Mouse (Mus musculus): ENCODE results near the gene Lrrc7. TPM values are rescaled to one million over a fixed set of nuclear protein-coding genes. Genes with fewer than 3 reads are reported as not detected.

The Lrrc7 gene
- total and polyA plus RNA-seq, 3 experiments, result 0.11 TPM; not detected in 2

GRCm38 (mm10) chr3:158210026-158210425 is 352.0 kb downstream of the Lrrc7 start:
- no peak overlapping the region for H3K4me3 ChIP-seq (ENCODE audit: low read depth, low read length)
- ATAC-seq (ENCODE audit: extremely low read depth, insufficient number of reproducible peaks, low FRiP score, poor library complexity, severe bottlenecking) (peak; percentile 45; the same call in 1 of the 2 replicates), DNase-seq (ENCODE audit: low spot score) (no peak)
- peak; percentile 25; the same call in 1 of the 2 replicates for TF ChIP-seq CTCF (IDR thresholded peaks at IDR 0.05; ENCODE audit: low read depth, low read length)
- no peak for TF ChIP-seq POLR2AphosphoS5 (IDR thresholded peaks at IDR 0.05; ENCODE audit: insufficient replicate concordance, low read depth, low read length)
- no peak for TF ChIP-seq GATA1 (IDR thresholded peaks at IDR 0.05; ENCODE audit: borderline replicate concordance, low read length)
- no peak for TF ChIP-seq GATA2 (IDR thresholded peaks at IDR 0.05; ENCODE audit: borderline replicate concordance, low read depth, low read length)
- H3K9me3 ChIP-seq (replicated peaks), result no peaks in the 10 kb centered on the region
- H3K4me1 ChIP-seq (ENCODE audit: insufficient read depth, low read depth, low read length), result no peaks in the 10 kb centered on the region
- H3K27me3 ChIP-seq (ENCODE audit: insufficient read depth, low read length), result no peaks in the 10 kb centered on the region
- H3K36me3 ChIP-seq (replicated peaks), result no peaks in the 10 kb centered on the region

DNA sequence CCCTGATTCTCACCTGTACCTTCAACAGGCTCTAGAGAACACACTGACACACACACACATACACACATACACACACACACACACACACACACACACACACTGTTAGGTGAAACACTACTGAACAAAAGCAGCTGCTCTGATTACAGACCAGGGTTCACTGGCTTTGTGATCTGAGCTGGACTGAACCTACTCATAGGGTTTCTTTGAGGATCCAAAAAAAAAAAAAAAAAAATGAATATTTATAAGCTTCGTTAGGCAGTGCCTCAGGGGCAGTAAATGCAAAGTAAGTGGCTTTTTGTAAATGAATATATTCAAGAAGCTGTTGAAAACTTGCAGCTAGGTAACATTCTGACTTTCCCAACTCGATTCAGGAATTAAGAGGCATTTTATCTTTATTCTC is 354.2 kb downstream of the Lrrc7 start:
- H3K27me3 ChIP-seq (ENCODE audit: insufficient read depth, low read length), result no peaks in the 10 kb centered on the region
- no peaks in the 10 kb centered on the region for H3K36me3 ChIP-seq (replicated peaks)
- no peak for DNase-seq (ENCODE audit: low spot score)
- TF ChIP-seq GATA1 (IDR thresholded peaks at IDR 0.05; ENCODE audit: borderline replicate concordance, low read length) (no peak), POLR2AphosphoS5 (IDR thresholded peaks at IDR 0.05; ENCODE audit: insufficient replicate concordance, low read depth, low read length) (no peak), GATA2 (IDR thresholded peaks at IDR 0.05; ENCODE audit: borderline replicate concordance, low read depth, low read length) (no peak), TAL1 (conservative IDR thresholded peaks at IDR 0.05; ENCODE audit: low read depth, low read length) (no peak), CTCF (IDR thresholded peaks at IDR 0.05; ENCODE audit: low read depth, low read length) (no peak)
- H3K9me3 ChIP-seq (replicated peaks), result no peaks in the 10 kb centered on the region
- no peak for ATAC-seq (ENCODE audit: extremely low read depth, insufficient number of reproducible peaks, low FRiP score, poor library complexity, severe bottlenecking)
- no peaks in the 10 kb centered on the region for H3K4me1 ChIP-seq (ENCODE audit: insufficient read depth, low read depth, low read length)
- H3K4me3 ChIP-seq (ENCODE audit: low read depth, low read length), result no peak overlapping the region

DNA sequence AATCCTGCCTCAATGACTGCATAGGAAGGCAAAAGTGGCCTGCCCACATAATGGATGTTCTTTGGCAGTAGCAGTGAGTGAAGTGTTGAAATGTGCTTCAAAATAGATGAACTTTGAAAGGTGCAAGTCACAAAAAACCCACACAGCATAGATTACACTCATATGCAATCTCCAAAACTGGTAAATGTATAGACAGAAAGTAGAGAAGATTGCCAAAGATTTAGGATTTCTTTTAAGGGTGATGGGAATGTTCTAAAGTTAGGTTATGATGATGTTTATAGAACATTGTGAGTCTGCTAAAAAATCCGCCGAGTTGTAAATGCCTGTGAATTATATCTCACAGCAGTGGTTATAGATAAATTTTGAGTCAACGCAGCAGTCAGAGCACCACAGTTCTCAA is 359.2 kb downstream of the Lrrc7 start:
- ATAC-seq (ENCODE audit: extremely low read depth, insufficient number of reproducible peaks, low FRiP score, poor library complexity, severe bottlenecking), result no peak
- no peaks in the 10 kb centered on the region for H3K9me3 ChIP-seq (replicated peaks)

GRCm38 (mm10) chr3:158195426-158195825 is 366.6 kb downstream of the Lrrc7 start:
- Histone ChIP-seq H3K4me3 (ENCODE audit: low read depth, low read length) (no peak overlapping the region), H3K27me3 (ENCODE audit: insufficient read depth, low read length) (no peaks in the 10 kb centered on the region), H3K36me3 (replicated peaks) (no peaks in the 10 kb centered on the region), H3K4me1 (ENCODE audit: insufficient read depth, low read depth, low read length) (no peaks in the 10 kb centered on the region), H3K9me3 (replicated peaks) (no peaks in the 10 kb centered on the region)
- no peak for TF ChIP-seq GATA1 (IDR thresholded peaks at IDR 0.05; ENCODE audit: borderline replicate concordance, low read length)
- no peak for TF ChIP-seq CTCF (IDR thresholded peaks at IDR 0.05; ENCODE audit: low read depth, low read length)
- TF ChIP-seq GATA2 (IDR thresholded peaks at IDR 0.05; ENCODE audit: borderline replicate concordance, low read depth, low read length), result no peak
- no peak for TF ChIP-seq TAL1 (conservative IDR thresholded peaks at IDR 0.05; ENCODE audit: low read depth, low read length)
- no peak for TF ChIP-seq POLR2AphosphoS5 (IDR thresholded peaks at IDR 0.05; ENCODE audit: insufficient replicate concordance, low read depth, low read length)
- ATAC-seq (ENCODE audit: extremely low read depth, insufficient number of reproducible peaks, low FRiP score, poor library complexity, severe bottlenecking) (peak; percentile 71), DNase-seq (ENCODE audit: low spot score) (no peak)

More for the DNA sequence above, 359.2 kb downstream of the Lrrc7 start:
- no peaks in the 10 kb centered on the region for H3K4me1 ChIP-seq (ENCODE audit: insufficient read depth, low read depth, low read length)
- H3K4me3 ChIP-seq (ENCODE audit: low read depth, low read length), result no peak overlapping the region
- no peaks in the 10 kb centered on the region for H3K36me3 ChIP-seq (replicated peaks)
- TF ChIP-seq GATA1 (IDR thresholded peaks at IDR 0.05; ENCODE audit: borderline replicate concordance, low read length) (no peak), TAL1 (conservative IDR thresholded peaks at IDR 0.05; ENCODE audit: low read depth, low read length) (no peak), POLR2AphosphoS5 (IDR thresholded peaks at IDR 0.05; ENCODE audit: insufficient replicate concordance, low read depth, low read length) (no peak), CTCF (IDR thresholded peaks at IDR 0.05; ENCODE audit: low read depth, low read length) (no peak), GATA2 (IDR thresholded peaks at IDR 0.05; ENCODE audit: borderline replicate concordance, low read depth, low read length) (no peak)
- DNase-seq (ENCODE audit: low spot score), result no peak
- no peaks in the 10 kb centered on the region for H3K27me3 ChIP-seq (ENCODE audit: insufficient read depth, low read length)

DNA sequence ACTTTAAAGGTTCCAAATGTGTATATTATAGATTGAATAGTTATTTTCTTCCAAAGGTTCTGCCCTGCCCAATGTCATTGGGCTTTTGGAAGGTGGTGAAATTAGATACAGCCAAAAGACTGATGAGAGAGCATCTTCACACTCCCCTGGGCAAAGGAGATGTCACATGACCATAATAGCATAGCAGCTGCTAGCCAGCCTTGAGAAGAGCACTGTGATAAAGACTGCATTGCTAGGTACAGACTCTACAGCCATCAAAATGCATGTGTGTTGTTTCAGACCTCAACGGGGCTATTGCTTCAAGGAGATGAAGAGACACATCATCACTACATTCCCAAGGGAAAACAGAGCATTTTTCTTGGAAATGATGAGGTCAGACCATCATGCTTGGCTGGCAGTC is 368.8 kb downstream of the Lrrc7 start:
- H3K4me3 ChIP-seq (ENCODE audit: low read depth, low read length), result no peak overlapping the region
- no peak for TF ChIP-seq CTCF (IDR thresholded peaks at IDR 0.05; ENCODE audit: low read depth, low read length)
- TF ChIP-seq POLR2AphosphoS5 (IDR thresholded peaks at IDR 0.05; ENCODE audit: insufficient replicate concordance, low read depth, low read length), result no peak
- no peak for TF ChIP-seq GATA1 (IDR thresholded peaks at IDR 0.05; ENCODE audit: borderline replicate concordance, low read length)
- no peak for TF ChIP-seq GATA2 (IDR thresholded peaks at IDR 0.05; ENCODE audit: borderline replicate concordance, low read depth, low read length)
- no peak for TF ChIP-seq TAL1 (conservative IDR thresholded peaks at IDR 0.05; ENCODE audit: low read depth, low read length)
- H3K27me3 ChIP-seq (ENCODE audit: insufficient read depth, low read length), result no peaks in the 10 kb centered on the region
- no peaks in the 10 kb centered on the region for H3K36me3 ChIP-seq (replicated peaks)
- DNase-seq (ENCODE audit: low spot score), result no peak
- no peaks in the 10 kb centered on the region for H3K9me3 ChIP-seq (replicated peaks)
- no peaks in the 10 kb centered on the region for H3K4me1 ChIP-seq (ENCODE audit: insufficient read depth, low read depth, low read length)
- ATAC-seq (ENCODE audit: extremely low read depth, insufficient number of reproducible peaks, low FRiP score, poor library complexity, severe bottlenecking), result no peak

DNA sequence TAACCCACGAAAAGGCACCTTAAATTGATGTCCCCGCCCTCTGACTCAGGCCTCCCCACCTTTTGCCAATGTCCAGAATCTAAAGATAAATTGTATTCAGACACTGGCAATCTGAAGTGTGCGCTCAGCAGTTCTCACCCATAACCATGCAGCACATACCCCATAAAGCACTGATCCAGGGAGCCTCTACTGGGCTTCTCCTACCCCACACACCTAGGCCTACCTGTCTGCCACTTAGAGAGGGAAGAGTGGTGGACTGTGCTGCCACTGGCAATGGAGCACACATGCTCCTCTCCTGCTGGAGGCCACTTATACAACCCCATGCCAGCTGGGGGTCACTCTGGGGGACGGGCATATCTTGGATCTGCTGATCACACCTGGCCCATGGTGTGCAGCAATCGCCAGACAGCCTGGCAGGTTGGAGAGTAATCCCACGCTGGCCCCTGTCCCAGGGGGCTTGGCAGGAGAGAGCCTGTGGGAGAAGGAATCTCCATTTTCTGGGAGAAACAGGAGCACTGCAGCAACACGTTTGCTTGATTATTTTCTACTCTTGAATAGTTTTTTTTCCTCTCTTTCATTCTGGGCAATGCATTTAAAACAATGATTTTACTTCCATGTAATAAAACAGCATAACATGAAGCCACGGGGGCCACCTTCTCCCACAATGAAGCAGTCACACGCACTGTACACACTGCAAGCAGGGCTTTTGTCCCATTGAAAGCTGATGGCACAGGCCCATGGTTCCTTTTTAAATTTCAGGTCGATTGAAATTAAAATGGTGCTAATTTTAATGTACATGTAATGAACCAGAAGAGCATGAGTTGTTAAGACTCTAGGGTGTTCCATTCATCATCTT is 386.9 kb downstream of the Lrrc7 start:
- DNase-seq (ENCODE audit: low spot score) (no peak), ATAC-seq (ENCODE audit: extremely low read depth, insufficient number of reproducible peaks, low FRiP score, poor library complexity, severe bottlenecking) (no peak)
- Histone ChIP-seq H3K4me1 (ENCODE audit: insufficient read depth, low read depth, low read length) (no peaks in the 10 kb centered on the region), H3K9me3 (replicated peaks) (no peaks in the 10 kb centered on the region), H3K36me3 (replicated peaks) (no peaks in the 10 kb centered on the region), H3K27me3 (ENCODE audit: insufficient read depth, low read length) (no peaks in the 10 kb centered on the region), H3K4me3 (ENCODE audit: low read depth, low read length) (no peak overlapping the region)
- TF ChIP-seq GATA1 (IDR thresholded peaks at IDR 0.05; ENCODE audit: borderline replicate concordance, low read length) (no peak), POLR2AphosphoS5 (IDR thresholded peaks at IDR 0.05; ENCODE audit: insufficient replicate concordance, low read depth, low read length) (no peak), TAL1 (conservative IDR thresholded peaks at IDR 0.05; ENCODE audit: low read depth, low read length) (no peak), GATA2 (IDR thresholded peaks at IDR 0.05; ENCODE audit: borderline replicate concordance, low read depth, low read length) (no peak), CTCF (IDR thresholded peaks at IDR 0.05; ENCODE audit: low read depth, low read length) (no peak)
